Mouse (Mus musculus): ENCODE data around the gene Matk.

- no peak for TF ChIP-seq CTCF (IDR thresholded peaks at IDR 0.05; ENCODE audit: borderline replicate concordance, insufficient read depth, low read depth, low read length)
- TF ChIP-seq POLR2A (IDR thresholded peaks at IDR 0.05; ENCODE audit: borderline replicate concordance, insufficient read depth, low read length): peak; percentile 82
These were observed 15.3 kb downstream of the Matk start for GRCm38 (mm10) chr10:81268056-81268455.

Data from cerebellum, adult 2 months (tissue).